Mouse (Mus musculus): ENCODE measurements at regions not wholly inside any gene's neighbourhood (a gene's known extent, or its start where the extent isn't known, plus 50 kb on each side); places are given as distances from the start of the nearest gene placed in this dataset.

DNA sequence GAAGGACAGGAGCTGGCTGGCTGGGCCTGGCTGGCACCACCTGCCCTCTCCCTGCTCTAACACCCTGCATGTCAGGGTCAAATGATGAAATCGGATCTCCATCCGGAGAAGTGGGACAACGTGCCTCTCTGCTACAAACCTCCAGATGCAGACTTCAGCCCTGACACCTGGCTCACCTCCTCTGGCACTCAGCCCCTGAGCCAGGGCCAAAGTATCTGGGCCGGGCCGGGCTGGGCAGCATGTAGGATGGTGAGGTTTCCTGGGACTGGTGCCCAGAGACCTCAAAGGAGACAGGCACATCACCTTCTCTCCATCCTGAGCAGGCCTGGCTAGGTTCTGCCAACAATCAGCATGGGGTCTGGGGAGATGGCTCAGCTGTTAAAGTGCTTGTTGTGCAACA is 113.5 kb downstream of the Tfcp2l1 start:
- DNase-seq (ENCODE audit: low spot score) (no peak), ATAC-seq (ENCODE audit: extremely low read depth, insufficient number of reproducible peaks, low FRiP score, poor library complexity, severe bottlenecking) (no peak)
- no peak for TF ChIP-seq POLR2AphosphoS5 (IDR thresholded peaks at IDR 0.05; ENCODE audit: insufficient replicate concordance, low read depth, low read length)
- H3K9me3 ChIP-seq (replicated peaks) = peaks cover 60% of the 10 kb centered on the region
- H3K4me1 ChIP-seq (ENCODE audit: insufficient read depth, low read depth, low read length) = no peaks in the 10 kb centered on the region
- no peaks in the 10 kb centered on the region for H3K36me3 ChIP-seq (replicated peaks)
- H3K4me3 ChIP-seq (ENCODE audit: low read depth, low read length) = no peak overlapping the region
- H3K27me3 ChIP-seq (ENCODE audit: insufficient read depth, low read length) = no peaks in the 10 kb centered on the region

DNA sequence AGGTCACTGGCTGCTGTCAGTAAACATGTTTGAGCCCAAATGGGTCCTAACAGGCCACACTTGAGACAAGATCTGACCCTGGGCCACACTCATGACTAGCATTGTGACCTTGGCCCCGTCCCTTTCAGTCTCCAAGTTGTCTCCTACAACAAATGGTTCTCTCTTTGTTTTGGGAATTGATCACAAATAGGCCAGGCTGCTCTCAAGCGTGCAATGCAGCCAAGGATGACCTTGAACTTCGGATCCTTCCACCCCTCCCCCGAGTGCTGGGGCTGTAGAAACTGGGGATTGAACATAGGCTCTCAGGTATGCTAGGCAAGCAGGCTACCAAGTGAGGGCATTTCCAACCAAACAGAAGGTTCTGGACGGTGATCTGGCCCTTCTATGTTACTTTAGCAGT is 120.5 kb downstream of the Tfcp2l1 start:
- peaks cover 54% of the 10 kb centered on the region for H3K9me3 ChIP-seq (replicated peaks)
- TF ChIP-seq POLR2AphosphoS5 (IDR thresholded peaks at IDR 0.05; ENCODE audit: insufficient replicate concordance, low read depth, low read length) (no peak), CTCF (IDR thresholded peaks at IDR 0.05; ENCODE audit: low read depth, low read length) (no peak), TAL1 (conservative IDR thresholded peaks at IDR 0.05; ENCODE audit: low read depth, low read length) (no peak), GATA1 (IDR thresholded peaks at IDR 0.05; ENCODE audit: borderline replicate concordance, low read length) (no peak), GATA2 (IDR thresholded peaks at IDR 0.05; ENCODE audit: borderline replicate concordance, low read depth, low read length) (no peak)
- H3K4me3 ChIP-seq (ENCODE audit: low read depth, low read length) = no peak overlapping the region
- no peaks in the 10 kb centered on the region for H3K36me3 ChIP-seq (replicated peaks)
- no peaks in the 10 kb centered on the region; the same call in 1 of the 2 replicates for H3K27me3 ChIP-seq (ENCODE audit: insufficient read depth, low read length)
- H3K4me1 ChIP-seq (ENCODE audit: insufficient read depth, low read depth, low read length) = no peaks in the 10 kb centered on the region
- no peak for DNase-seq (ENCODE audit: low spot score)
- ATAC-seq (ENCODE audit: extremely low read depth, insufficient number of reproducible peaks, low FRiP score, poor library complexity, severe bottlenecking) = no peak

GRCm38 (mm10) chr1:118752869-118753268 is 125.1 kb downstream of the Tfcp2l1 start:
- Histone ChIP-seq H3K4me3 (ENCODE audit: low read depth, low read length) (no peak overlapping the region), H3K4me1 (ENCODE audit: insufficient read depth, low read depth, low read length) (no peaks in the 10 kb centered on the region), H3K36me3 (replicated peaks) (no peaks in the 10 kb centered on the region), H3K27me3 (ENCODE audit: insufficient read depth, low read length) (no peaks in the 10 kb centered on the region), H3K9me3 (replicated peaks) (peaks cover 53% of the 10 kb centered on the region)
- ATAC-seq (ENCODE audit: extremely low read depth, insufficient number of reproducible peaks, low FRiP score, poor library complexity, severe bottlenecking) (no peak), DNase-seq (ENCODE audit: low spot score) (no peak)
- TF ChIP-seq GATA2 (IDR thresholded peaks at IDR 0.05; ENCODE audit: borderline replicate concordance, low read depth, low read length) = no peak
- no peak for TF ChIP-seq POLR2AphosphoS5 (IDR thresholded peaks at IDR 0.05; ENCODE audit: insufficient replicate concordance, low read depth, low read length)
- TF ChIP-seq GATA1 (IDR thresholded peaks at IDR 0.05; ENCODE audit: borderline replicate concordance, low read length) = no peak
- TF ChIP-seq TAL1 (conservative IDR thresholded peaks at IDR 0.05; ENCODE audit: low read depth, low read length) = no peak
- TF ChIP-seq CTCF (IDR thresholded peaks at IDR 0.05; ENCODE audit: low read depth, low read length) = no peak

DNA sequence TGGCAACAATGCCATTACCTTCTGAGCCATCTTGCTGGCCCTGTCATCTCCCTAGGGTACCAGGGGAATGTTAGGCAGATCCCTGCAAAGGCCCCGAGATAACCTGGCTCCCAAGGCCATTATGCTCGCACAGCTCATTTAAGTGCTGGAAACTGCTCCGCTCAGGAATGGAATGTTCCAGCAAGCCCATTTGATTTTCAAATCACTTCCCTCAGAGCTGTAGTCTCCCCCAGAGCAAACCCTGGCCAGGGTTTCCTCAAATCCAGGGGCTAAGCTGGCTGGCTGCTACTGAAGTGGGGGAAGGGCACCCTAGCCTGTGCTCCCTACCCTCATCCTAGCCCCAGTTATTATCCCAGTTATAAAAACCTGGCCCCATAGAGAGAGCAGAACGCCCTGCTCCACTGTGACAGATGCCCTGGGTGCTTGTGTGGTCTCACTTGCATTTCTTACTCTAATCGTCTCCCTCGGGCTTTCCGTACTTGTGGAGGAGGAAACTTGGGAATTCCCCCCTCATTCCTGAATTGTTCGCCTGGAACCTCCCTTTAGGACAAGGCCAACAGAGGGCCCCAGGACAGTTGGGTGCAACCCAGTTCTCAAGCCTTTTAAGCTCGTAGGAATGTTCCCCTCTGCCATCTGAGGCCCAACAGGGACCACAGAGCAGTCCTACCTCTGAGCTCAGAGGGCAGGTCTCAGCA is 128.6 kb downstream of the Tfcp2l1 start:
- Histone ChIP-seq H3K9me3 (replicated peaks) (peaks cover 52% of the 10 kb centered on the region), H3K4me1 (ENCODE audit: insufficient read depth, low read depth, low read length) (no peaks in the 10 kb centered on the region), H3K27me3 (ENCODE audit: insufficient read depth, low read length) (no peaks in the 10 kb centered on the region), H3K4me3 (ENCODE audit: low read depth, low read length) (no peak overlapping the region), H3K36me3 (replicated peaks) (no peaks in the 10 kb centered on the region)
- no peak for TF ChIP-seq GATA2 (IDR thresholded peaks at IDR 0.05; ENCODE audit: borderline replicate concordance, low read depth, low read length)
- TF ChIP-seq CTCF (IDR thresholded peaks at IDR 0.05; ENCODE audit: low read depth, low read length) = no peak
- TF ChIP-seq GATA1 (IDR thresholded peaks at IDR 0.05; ENCODE audit: borderline replicate concordance, low read length) = no peak
- TF ChIP-seq TAL1 (conservative IDR thresholded peaks at IDR 0.05; ENCODE audit: low read depth, low read length) = no peak
- TF ChIP-seq POLR2AphosphoS5 (IDR thresholded peaks at IDR 0.05; ENCODE audit: insufficient replicate concordance, low read depth, low read length) = no peak
- DNase-seq (ENCODE audit: low spot score) (no peak), ATAC-seq (ENCODE audit: extremely low read depth, insufficient number of reproducible peaks, low FRiP score, poor library complexity, severe bottlenecking) (no peak)

- ATAC-seq (ENCODE audit: extremely low read depth, insufficient number of reproducible peaks, low FRiP score, poor library complexity, severe bottlenecking) = no peak
- peaks cover 55% of the 10 kb centered on the region for H3K9me3 ChIP-seq (replicated peaks)
- H3K4me3 ChIP-seq (ENCODE audit: low read depth, low read length) = no peak overlapping the region
- no peak for DNase-seq (ENCODE audit: low spot score)
- H3K4me1 ChIP-seq (ENCODE audit: insufficient read depth, low read depth, low read length) = no peaks in the 10 kb centered on the region
- TF ChIP-seq CTCF (IDR thresholded peaks at IDR 0.05; ENCODE audit: low read depth, low read length) (no peak), GATA2 (IDR thresholded peaks at IDR 0.05; ENCODE audit: borderline replicate concordance, low read depth, low read length) (no peak), GATA1 (IDR thresholded peaks at IDR 0.05; ENCODE audit: borderline replicate concordance, low read length) (no peak), TAL1 (conservative IDR thresholded peaks at IDR 0.05; ENCODE audit: low read depth, low read length) (no peak), POLR2AphosphoS5 (IDR thresholded peaks at IDR 0.05; ENCODE audit: insufficient replicate concordance, low read depth, low read length) (no peak)
- H3K36me3 ChIP-seq (replicated peaks) = no peaks in the 10 kb centered on the region
- H3K27me3 ChIP-seq (ENCODE audit: insufficient read depth, low read length) = no peaks in the 10 kb centered on the region
These were observed 129.7 kb downstream of the Tfcp2l1 start for GRCm38 (mm10) chr1:118757340-118758030.

DNA sequence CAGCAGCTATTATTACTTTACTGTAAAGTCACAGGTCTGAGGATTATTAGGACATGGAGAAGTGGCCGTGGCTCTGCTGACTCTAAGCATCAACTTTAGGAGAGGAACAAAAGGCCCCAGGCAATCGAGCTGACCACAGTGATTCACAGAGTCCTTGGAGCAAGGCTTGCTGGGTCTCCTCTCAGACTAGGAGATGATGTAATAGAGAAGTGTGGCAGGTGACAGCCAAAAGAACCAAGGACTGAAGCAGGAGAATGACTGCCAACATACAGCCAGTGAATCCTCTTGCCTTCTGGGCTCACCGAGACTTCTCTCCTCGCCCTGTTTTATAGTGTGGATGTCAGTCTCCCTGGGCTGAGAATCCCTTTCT is 130.3 kb downstream of the Tfcp2l1 start:
- no peak overlapping the region for H3K4me3 ChIP-seq (ENCODE audit: low read depth, low read length)
- ATAC-seq (ENCODE audit: extremely low read depth, insufficient number of reproducible peaks, low FRiP score, poor library complexity, severe bottlenecking) (no peak), DNase-seq (ENCODE audit: low spot score) (no peak)
- no peaks in the 10 kb centered on the region for H3K4me1 ChIP-seq (ENCODE audit: insufficient read depth, low read depth, low read length)
- H3K9me3 ChIP-seq (replicated peaks) = peaks cover 53% of the 10 kb centered on the region
- no peak for TF ChIP-seq GATA2 (IDR thresholded peaks at IDR 0.05; ENCODE audit: borderline replicate concordance, low read depth, low read length)
- no peak for TF ChIP-seq POLR2AphosphoS5 (IDR thresholded peaks at IDR 0.05; ENCODE audit: insufficient replicate concordance, low read depth, low read length)
- H3K36me3 ChIP-seq (replicated peaks) = no peaks in the 10 kb centered on the region
- no peaks in the 10 kb centered on the region for H3K27me3 ChIP-seq (ENCODE audit: insufficient read depth, low read length)
